Mouse (Mus musculus): ENCODE measurements at regions not wholly inside any gene's neighbourhood (a gene's known extent, or its start where the extent isn't known, plus 50 kb on each side); places are given as distances from the start of the nearest gene placed in this dataset.

- TF ChIP-seq POLR2A (IDR thresholded peaks at IDR 0.05; ENCODE audit: borderline replicate concordance, insufficient read depth, low read length) (no peak), CTCF (IDR thresholded peaks at IDR 0.05; ENCODE audit: borderline replicate concordance, insufficient read depth, low read depth, low read length) (no peak)
Measured at GRCm38 (mm10) chr15:22208991-22209390, 339.8 kb upstream of the Cdh18 start.

Data from cerebellum, adult 2 months (tissue).